In genomic region chr5:17747143-17747542, GRCm38 (mm10) we compare ENCODE assay signal across 16 mouse cellular contexts.
A peak's percentile ranks its signal among the peaks of the same experiment; 100 is the strongest.
DNase-seq lines count a peak whose midpoint lies in the region; ATAC-seq and TF ChIP-seq lines count a peak whose summit lies in the region.
"Had no signal": no experiment of that assay in that cellular context is flagged by ENCODE, and none has a peak within 500 bp of the region (broad histone marks: within the 10 kb centered on the region; RNA-seq: fewer than 3 reads in every experiment).

No protein-coding gene starts in this region.

- H3K36me3 ChIP-seq in stomach, embryonic 16.5 days (ENCODE audit: control insufficient read depth, insufficient read depth, low read length), result no peaks in the 10 kb centered on the region
- H3K36me3 ChIP-seq in stomach, postnatal 0 days (ENCODE audit: control insufficient read depth, insufficient read depth, low read length), result no peaks in the 10 kb centered on the region
- no peaks in the 10 kb centered on the region for H3K36me3 ChIP-seq in embryonic facial prominence, embryonic 14.5 days (ENCODE audit: control insufficient read depth, insufficient read depth, low read length)
- H3K36me3 ChIP-seq: embryonic facial prominence, embryonic 12.5 days; heart, embryonic 15.5 days; limb, embryonic 12.5 days had no signal

- no peak for TF ChIP-seq EP300 in stomach, postnatal 0 days (optimal IDR thresholded peaks at IDR 0.05)

- no peak overlapping the region for H3K4me3 ChIP-seq in stomach, embryonic 16.5 days (replicated peaks; ENCODE audit: low read length)
- no peak overlapping the region for H3K4me3 ChIP-seq in stomach, postnatal 0 days (ENCODE audit: low read depth, low read length)
- H3K4me3 ChIP-seq in embryonic facial prominence, embryonic 14.5 days (ENCODE audit: low read depth, low read length), result no peak overlapping the region
- H3K4me3 ChIP-seq in lung, adult 2 months (replicated peaks; ENCODE audit: extremely low read depth, low read depth, low read length), result no peak overlapping the region
- H3K4me3 ChIP-seq: embryonic facial prominence, embryonic 12.5 days; heart, adult 2 months; heart, embryonic 15.5 days; limb, embryonic 12.5 days had no signal

- H3K27me3 ChIP-seq in stomach, embryonic 16.5 days (ENCODE audit: control insufficient read depth, insufficient read depth, low read length), result no peaks in the 10 kb centered on the region
- no peaks in the 10 kb centered on the region for H3K27me3 ChIP-seq in stomach, postnatal 0 days (ENCODE audit: control insufficient read depth, insufficient read depth, low read length)
- H3K27me3 ChIP-seq in embryonic facial prominence, embryonic 14.5 days (replicated peaks; ENCODE audit: control insufficient read depth, insufficient read depth, low read length), result no peaks in the 10 kb centered on the region
- H3K27me3 ChIP-seq: embryonic facial prominence, embryonic 12.5 days; heart, embryonic 15.5 days; limb, embryonic 12.5 days had no signal

- no peak for TF ChIP-seq POLR2A in lung, adult 2 months (IDR thresholded peaks at IDR 0.05; ENCODE audit: borderline replicate concordance, extremely low read depth, low read depth, low read length)

- H3K4me1 ChIP-seq in stomach, embryonic 16.5 days (ENCODE audit: control insufficient read depth, insufficient read depth, low read length), result 0 out of 2 replicates have a peak, but pooled peaks cover 3% of the 10 kb centered on the region
- no peaks in the 10 kb centered on the region for H3K4me1 ChIP-seq in stomach, postnatal 0 days (replicated peaks; ENCODE audit: control insufficient read depth, insufficient read depth)
- no peaks in the 10 kb centered on the region for H3K4me1 ChIP-seq in embryonic facial prominence, embryonic 14.5 days (ENCODE audit: control insufficient read depth, insufficient read depth, low read length)
- H3K4me1 ChIP-seq in lung, adult 2 months (ENCODE audit: control insufficient read depth, insufficient read depth, low read length), result no peaks in the 10 kb centered on the region
- H3K4me1 ChIP-seq: embryonic facial prominence, embryonic 12.5 days; heart, embryonic 15.5 days; limb, embryonic 12.5 days had no signal

- no peak for TF ChIP-seq CTCF in stomach, postnatal 0 days (IDR thresholded peaks at IDR 0.05; ENCODE audit: low read depth)
- no peak for TF ChIP-seq CTCF in lung, adult 2 months (IDR thresholded peaks at IDR 0.05; ENCODE audit: insufficient read depth, low read length)

- no peak for ATAC-seq in stomach, embryonic 16.5 days (ENCODE audit: insufficient read depth, low FRiP score)
- ATAC-seq in stomach, postnatal 0 days (ENCODE audit: low FRiP score, low TSS enrichment), result no peak
- ATAC-seq in embryonic facial prominence, embryonic 14.5 days (ENCODE audit: low read depth), result no peak
- ATAC-seq in megakaryocyte-erythroid progenitor cell, adult 5-6 weeks (replicated peaks; ENCODE audit: low FRiP score, low TSS enrichment, poor library complexity, severe bottlenecking), result no peak

- 20% methylated on average over 5 of the region's 5 CpGs for WGBS in stomach, embryonic 16.5 days
- WGBS in stomach, postnatal 0 days, result 22% methylated on average over 5 of the region's 5 CpGs
- WGBS in embryonic facial prominence, embryonic 14.5 days, result 20% methylated on average over 5 of the region's 5 CpGs
- 30% methylated on average over 5 of the region's 5 CpGs for WGBS in lung, adult 2 months

- no peaks in the 10 kb centered on the region for H3K9me3 ChIP-seq in stomach, embryonic 16.5 days (replicated peaks; ENCODE audit: control insufficient read depth, low read length)
- H3K9me3 ChIP-seq in stomach, postnatal 0 days (ENCODE audit: control insufficient read depth, low read length), result no peaks in the 10 kb centered on the region
- no peaks in the 10 kb centered on the region for H3K9me3 ChIP-seq in embryonic facial prominence, embryonic 14.5 days (ENCODE audit: control insufficient read depth, low read length)
- H3K9me3 ChIP-seq: embryonic facial prominence, embryonic 12.5 days; heart, embryonic 15.5 days; limb, embryonic 12.5 days had no signal

- H3K27ac ChIP-seq in stomach, embryonic 16.5 days (ENCODE audit: low read length), result peak overlapping the region; percentile 34; the same call in 1 of the 2 replicates
- no peak overlapping the region for H3K27ac ChIP-seq in stomach, postnatal 0 days (replicated peaks)
- H3K27ac ChIP-seq in embryonic facial prominence, embryonic 14.5 days (replicated peaks; ENCODE audit: low read depth, low read length), result no peak overlapping the region
- H3K27ac ChIP-seq: embryonic facial prominence, embryonic 12.5 days; heart, adult 2 months; heart, embryonic 15.5 days; limb, embryonic 12.5 days had no signal

- H3K4me2 ChIP-seq in stomach, embryonic 16.5 days (ENCODE audit: low read depth, low read length), result no peak overlapping the region
- H3K4me2 ChIP-seq in stomach, postnatal 0 days (replicated peaks; ENCODE audit: low read depth), result no peak overlapping the region
- no peak overlapping the region for H3K4me2 ChIP-seq in embryonic facial prominence, embryonic 14.5 days (ENCODE audit: low read depth, low read length)
- H3K4me2 ChIP-seq: embryonic facial prominence, embryonic 12.5 days; heart, embryonic 15.5 days; limb, embryonic 12.5 days; midbrain, embryonic 11.5 days had no signal

- no peak for DNase-seq in stomach, postnatal 0 days (ENCODE audit: low spot score)
- DNase-seq in ZHBTc4 (ENCODE audit: low read depth, low spot score), result peak; percentile 10
- DNase-seq in embryonic facial prominence, embryonic 14.5 days (ENCODE audit: low spot score), result peak; percentile 65
- no peak for DNase-seq in lung, adult 2 months
- DNase-seq in testis, postnatal 10 days (ENCODE audit: low spot score), result no peak
- DNase-seq: cerebellum, adult 9-11 months; gastrocnemius, postnatal 14 days; heart, adult 2 months; kidney, adult 9 months; right cerebral cortex, adult 18-20 months had no signal

- no peak overlapping the region for H3K9ac ChIP-seq in stomach, embryonic 16.5 days (ENCODE audit: low read length)
- H3K9ac ChIP-seq in stomach, postnatal 0 days (ENCODE audit: low read length), result no peak overlapping the region
- H3K9ac ChIP-seq in embryonic facial prominence, embryonic 14.5 days (ENCODE audit: low read depth, low read length), result no peak overlapping the region
- H3K9ac ChIP-seq: embryonic facial prominence, embryonic 12.5 days; heart, embryonic 15.5 days; limb, embryonic 12.5 days had no signal

Comparison
In these comparisons a context has a peak if more than half of its experiments do, and no peak if none do; other contexts are left out.
1. DNase-seq: peak in ZHBTc4 (single experiment) and embryonic facial prominence, embryonic 14.5 days (single experiment); none in stomach, postnatal 0 days (single experiment), lung, adult 2 months (single experiment) and testis, postnatal 10 days (single experiment).